Mouse (Mus musculus) CH12F3 (cell line): ENCODE results near the gene Actrt1.

Experiments
- in situ Hi-C: fragments of 300-500 bp; cut with MboI; formaldehyde crosslinking; loops from 2 replicates; pipeline ENCODE4 v1.14.3; 2020; ENCODE audit warnings: low sequenced_read_pairs

The Actrt1 gene

DNA sequence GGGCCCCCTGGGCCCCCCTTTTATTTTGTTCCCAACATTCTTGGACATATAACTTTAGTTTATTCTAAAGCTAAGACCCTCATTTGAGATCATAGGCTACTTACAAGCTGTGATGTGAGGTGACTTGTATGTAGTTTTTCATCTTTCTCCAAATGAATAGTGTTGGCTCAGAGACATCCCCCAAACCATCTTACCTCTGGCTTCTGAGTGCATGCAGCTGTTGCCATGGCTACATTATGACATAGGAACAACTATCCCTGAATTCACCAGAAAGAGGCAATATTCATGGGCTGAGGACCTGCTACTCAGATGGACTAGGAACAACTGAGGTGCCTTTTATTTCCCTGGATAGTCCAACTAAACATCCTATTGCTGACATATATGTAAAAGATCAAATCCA lies at the start of gene Actrt1:
Gene Actrt1 (plus strand): TSS at position 301 of the 400 bp plus-strand sequence.
- in situ Hi-C loops: no loop called here

DNA sequence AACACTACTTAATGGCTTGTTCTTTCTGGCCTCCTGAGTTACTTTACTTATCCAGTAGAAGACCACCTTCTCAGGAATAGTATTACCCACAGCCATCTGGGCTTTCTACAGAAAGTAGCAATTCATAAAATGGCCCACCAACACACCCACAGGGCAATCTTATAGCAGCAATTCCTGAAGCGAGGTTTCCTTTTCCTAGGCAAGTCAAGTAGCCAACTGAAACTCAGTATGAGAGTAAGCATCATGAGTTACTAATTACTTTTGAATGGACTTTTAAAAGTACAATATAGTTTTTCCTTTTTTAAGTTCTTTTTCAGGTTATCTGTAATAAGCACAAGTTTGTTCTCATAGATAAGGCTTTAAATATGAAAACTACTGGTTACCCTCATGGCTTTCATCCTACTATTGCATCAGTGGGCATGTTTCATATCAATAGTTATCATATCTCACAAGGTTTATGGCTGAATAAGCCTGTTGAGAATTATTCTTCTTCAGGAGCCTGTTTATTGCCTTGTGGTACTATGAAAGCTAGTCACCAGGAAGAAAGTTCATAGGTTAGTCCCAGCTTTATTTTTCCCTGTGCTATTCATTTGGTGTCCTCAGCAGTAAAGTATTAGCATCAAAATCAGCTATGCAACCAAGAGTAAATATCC lies 2.8 kb downstream of the Actrt1 start:
- in situ Hi-C loops: no loop called here
